Mouse (Mus musculus) midbrain, embryonic 11.5 days (tissue): ENCODE data around the gene Ppp1r3a. TPM values are rescaled to one million over a fixed set of nuclear protein-coding genes. Genes with fewer than 3 reads are reported as not detected.
"Not testable (repeated sequence)": the region's sequence is repeated elsewhere in the genome, so short reads cannot be mapped to it uniquely, and the experiment has no call there.

Experiments
- ATAC-seq: fragments of 200-750 bp; cut with Nextera tagmentation; 2 replicates; pipeline ENCODE4 v1.8.0; 2017; ENCODE audit warnings: moderate TSS enrichment, moderate library complexity; ENCODE audit not compliant: low FRiP score
- DNase-seq: peaks from one replicate; pipeline ENCODE4 v3.0.0; 2015; ENCODE audit warnings: low spot score; ENCODE audit errors: missing footprints
- H3K27ac ChIP-seq: fragments of 300-500 bp; sonication (generic); 2 replicates; pipeline ENCODE4 v1.5.1; 2014; ENCODE audit warnings: low read depth, low read length
- H3K27me3 ChIP-seq: fragments of 300-500 bp; sonication (generic); 2 replicates; pipeline ENCODE4 v1.6.1; 2014; ENCODE audit warnings: mild to moderate bottlenecking, low read length, moderate library complexity, mixed read lengths; ENCODE audit not compliant: control insufficient read depth, insufficient read depth
- H3K36me3 ChIP-seq: fragments of 300-500 bp; sonication (generic); 2 replicates; pipeline ENCODE4 v1.6.1; 2014; ENCODE audit warnings: mild to moderate bottlenecking, low read length, moderate library complexity, mixed read lengths; ENCODE audit not compliant: control insufficient read depth, insufficient read depth
- H3K4me1 ChIP-seq: fragments of 300-500 bp; sonication (generic); 2 replicates; pipeline ENCODE4 v1.6.1; 2014; ENCODE audit warnings: low read length; ENCODE audit not compliant: control insufficient read depth, insufficient read depth
- H3K4me2 ChIP-seq: fragments of 300-500 bp; sonication (generic); 2 replicates; pipeline ENCODE4 v1.6.1; 2014; ENCODE audit warnings: mild to moderate bottlenecking, moderate library complexity
- H3K4me3 ChIP-seq: fragments of 300-500 bp; sonication (generic); 2 replicates; pipeline ENCODE4 v1.5.1; 2014; ENCODE audit warnings: low read depth, low read length
- H3K9ac ChIP-seq: fragments of 300-500 bp; sonication (generic); 2 replicates; pipeline ENCODE4 v1.6.1; 2014; ENCODE audit warnings: low read length
- H3K9me3 ChIP-seq: fragments of 300-500 bp; sonication (generic); 2 replicates; pipeline ENCODE4 v1.6.1; 2016; ENCODE audit warnings: low read length; ENCODE audit not compliant: control insufficient read depth
- WGBS: fragments of 180-500 bp; shearing (Covaris S2); extraction: QIAGEN DNeasy Blood & Tissue Kit; methylation state at CpG from one replicate; pipeline ENCODE4 v1.1.7; 2014; 5-methylcytosine and 5-hydroxymethylcytosine counted together
- polyA plus RNA-seq: library from polyadenylated mRNA; unstranded; fragments of >200 nt; fragmentation: Nextera tagmentation; extraction: Ambion mirVana; gene quantifications from 2 replicates; pipeline ENCODE4 v1.2.1, GENCODE M21; 2014

The Ppp1r3a gene
- polyA plus RNA-seq, 1 experiment from 2014 or later, result not detected

GRCm38 (mm10) chr6:14731011-14731410 lies 24.1 kb downstream of the Ppp1r3a start:
- H3K9ac ChIP-seq, result no peak overlapping the region
- no peak overlapping the region for H3K27ac ChIP-seq
- no peaks in the 10 kb centered on the region for H3K36me3 ChIP-seq
- H3K27me3 ChIP-seq, result no peaks in the 10 kb centered on the region
- H3K9me3 ChIP-seq, result no peaks in the 10 kb centered on the region
- no peaks in the 10 kb centered on the region for H3K4me1 ChIP-seq
- DNase-seq (no peak), ATAC-seq (no peak)
- H3K4me3 ChIP-seq, result no peak overlapping the region
- no peak overlapping the region for H3K4me2 ChIP-seq
- 84% methylated on average over 5 of the region's 5 CpGs for WGBS

GRCm38 (mm10) chr6:14720772-14721414 lies 34.2 kb downstream of the Ppp1r3a start:
- no peak overlapping the region for H3K9ac ChIP-seq
- H3K9me3 ChIP-seq, result no peaks in the 10 kb centered on the region
- 82% methylated on average over 4 of the region's 4 CpGs for WGBS
- DNase-seq, result no peak
- H3K36me3 ChIP-seq, result no peaks in the 10 kb centered on the region
- H3K4me2 ChIP-seq, result no peak overlapping the region
- no peak overlapping the region for H3K27ac ChIP-seq
- H3K4me1 ChIP-seq, result no peaks in the 10 kb centered on the region
- H3K4me3 ChIP-seq, result no peak overlapping the region
- no peak for ATAC-seq
- no peaks in the 10 kb centered on the region for H3K27me3 ChIP-seq

GRCm38 (mm10) chr6:14720110-14720771 lies 34.8 kb downstream of the Ppp1r3a start:
- Histone ChIP-seq H3K4me1 (no peaks in the 10 kb centered on the region), H3K27me3 (no peaks in the 10 kb centered on the region), H3K36me3 (no peaks in the 10 kb centered on the region), H3K9ac (no peak overlapping the region), H3K9me3 (no peaks in the 10 kb centered on the region), H3K27ac (no peak overlapping the region), H3K4me2 (no peak overlapping the region), H3K4me3 (no peak overlapping the region)
- DNase-seq (no peak), ATAC-seq (no peak)
- WGBS, result 84% methylated on average over 6 of the region's 6 CpGs

- ATAC-seq, result no peak
- Histone ChIP-seq H3K9ac (no peak overlapping the region), H3K27ac (no peak overlapping the region), H3K9me3 (no peaks in the 10 kb centered on the region), H3K36me3 (no peaks in the 10 kb centered on the region), H3K4me1 (no peaks in the 10 kb centered on the region), H3K4me3 (no peak overlapping the region), H3K27me3 (no peaks in the 10 kb centered on the region), H3K4me2 (no peak overlapping the region)
- 86% methylated on average over 4 of the region's 4 CpGs for WGBS
- DNase-seq, result no peak
Observed at GRCm38 (mm10) chr6:14715129-14715989, 39.7 kb downstream of the Ppp1r3a start.

- WGBS, result 66% methylated on average over 2 of the region's 2 CpGs
- Histone ChIP-seq H3K36me3 (no peaks in the 10 kb centered on the region), H3K4me3 (no peak overlapping the region), H3K4me1 (no peaks in the 10 kb centered on the region), H3K27ac (no peak overlapping the region), H3K4me2 (no peak overlapping the region), H3K9me3 (no peaks in the 10 kb centered on the region), H3K27me3 (no peaks in the 10 kb centered on the region), H3K9ac (no peak overlapping the region)
- ATAC-seq, result no peak
- DNase-seq, result no peak
Observed at GRCm38 (mm10) chr6:14712146-14712545, 42.9 kb downstream of the Ppp1r3a start.

GRCm38 (mm10) chr6:14700030-14700429 lies 55.0 kb downstream of the Ppp1r3a start:
- ATAC-seq (no peak), DNase-seq (no peak)
- Histone ChIP-seq H3K9me3 (no peaks in the 10 kb centered on the region), H3K9ac (no peak overlapping the region), H3K4me3 (no peak overlapping the region), H3K36me3 (no peaks in the 10 kb centered on the region), H3K27me3 (no peaks in the 10 kb centered on the region), H3K4me1 (no peaks in the 10 kb centered on the region), H3K4me2 (no peak overlapping the region), H3K27ac (no peak overlapping the region)

- 95% methylated on average over 20 of the region's 20 CpGs for WGBS
- ATAC-seq, H3K27ac ChIP-seq, H3K4me1 ChIP-seq, H3K27me3 ChIP-seq, H3K36me3 ChIP-seq, DNase-seq, H3K4me3 ChIP-seq, H3K4me2 ChIP-seq, H3K9me3 ChIP-seq, H3K9ac ChIP-seq: not testable (repeated sequence)
Observed at GRCm38 (mm10) chr6:14679231-14679887, 75.7 kb downstream of the Ppp1r3a start.

GRCm38 (mm10) chr6:14668966-14669365 lies 86.1 kb downstream of the Ppp1r3a start:
- not testable (repeated sequence) for H3K9ac ChIP-seq, H3K27ac ChIP-seq, ATAC-seq, H3K4me2 ChIP-seq, H3K4me1 ChIP-seq, H3K36me3 ChIP-seq, H3K9me3 ChIP-seq, DNase-seq, H3K4me3 ChIP-seq, H3K27me3 ChIP-seq
- 81% methylated on average over 2 of the region's 2 CpGs for WGBS
